In the genomic region with DNA sequence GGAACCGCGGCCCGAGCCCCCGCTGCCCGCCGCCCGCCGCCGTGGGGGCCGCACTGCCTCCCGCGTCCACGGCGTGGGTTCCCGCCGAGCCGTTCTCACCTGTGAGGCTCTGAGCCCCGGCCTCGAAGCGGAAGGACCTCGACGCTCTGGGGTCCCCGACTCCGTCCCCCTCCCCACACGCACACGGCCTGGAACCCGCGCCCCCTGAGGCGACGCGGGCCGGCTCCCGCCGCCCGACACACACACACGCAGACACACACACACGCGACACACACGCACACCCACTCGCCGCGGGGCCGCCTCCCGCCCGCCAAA, we compare ENCODE assay signal across 8 mouse cellular contexts. TPM values are rescaled to one million over a fixed set of nuclear protein-coding genes. Genes with fewer than 3 reads are reported as not detected.
A peak's percentile ranks its signal among the peaks of the same experiment; 100 is the strongest.
DNase-seq lines count a peak whose midpoint lies in the region; ATAC-seq and TF ChIP-seq lines count a peak whose summit lies in the region.

No protein-coding gene starts in this region.

- no peak for DNase-seq in heart, postnatal 25 days (ENCODE audit: low spot score)
- no peak for DNase-seq in testis, postnatal 10 days (ENCODE audit: low spot score)
- no peak for DNase-seq in adrenal gland, postnatal 36 days
- DNase-seq in adrenal gland, postnatal 10 days, result no peak

- H3K4me3 ChIP-seq in heart, embryonic 13.5 days, result peak overlapping the region; percentile 90
- peak overlapping the region; percentile 84 for H3K4me3 ChIP-seq in ES-Bruce4 (ENCODE audit: low read depth, low read length)
- peak overlapping the region; percentile 94 for H3K4me3 ChIP-seq in forebrain, embryonic 12.5 days (replicated peaks)
- peak overlapping the region; percentile 79 for H3K4me3 ChIP-seq in liver, embryonic 15.5 days (replicated peaks)

- no peaks in the 10 kb centered on the region for H3K36me3 ChIP-seq in heart, embryonic 13.5 days
- no peaks in the 10 kb centered on the region for H3K36me3 ChIP-seq in ES-Bruce4 (ENCODE audit: control insufficient read depth, insufficient read depth, low read length, poor library complexity, severe bottlenecking)
- no peaks in the 10 kb centered on the region for H3K36me3 ChIP-seq in forebrain, embryonic 12.5 days (replicated peaks)
- H3K36me3 ChIP-seq in liver, embryonic 15.5 days (replicated peaks), result no peaks in the 10 kb centered on the region

- H3K27me3 ChIP-seq in heart, embryonic 13.5 days (replicated peaks), result no peaks in the 10 kb centered on the region
- no peaks in the 10 kb centered on the region for H3K27me3 ChIP-seq in ES-Bruce4 (ENCODE audit: control insufficient read depth, insufficient read depth, low read length, poor library complexity, severe bottlenecking)
- no peaks in the 10 kb centered on the region for H3K27me3 ChIP-seq in forebrain, embryonic 12.5 days
- H3K27me3 ChIP-seq in liver, embryonic 15.5 days, result no peaks in the 10 kb centered on the region

- peak overlapping the region; percentile 97 for H3K9ac ChIP-seq in heart, embryonic 13.5 days
- H3K9ac ChIP-seq in ES-Bruce4 (ENCODE audit: low read depth, poor library complexity, severe bottlenecking), result peak overlapping the region; percentile 79
- H3K9ac ChIP-seq in forebrain, embryonic 12.5 days, result peak overlapping the region; percentile 99
- peak overlapping the region; percentile 82 for H3K9ac ChIP-seq in liver, embryonic 15.5 days

- TF ChIP-seq CTCF in ES-Bruce4 (IDR thresholded peaks at IDR 0.05; ENCODE audit: low read depth, low read length), result no peak

- H3K4me2 ChIP-seq in heart, embryonic 13.5 days, result peak overlapping the region; percentile 80
- H3K4me2 ChIP-seq in forebrain, embryonic 12.5 days, result peak overlapping the region; percentile 59
- peak overlapping the region; percentile 98 for H3K4me2 ChIP-seq in liver, embryonic 15.5 days

- H3K27ac ChIP-seq in heart, embryonic 13.5 days (replicated peaks), result peak overlapping the region; percentile 100
- no peak overlapping the region for H3K27ac ChIP-seq in ES-Bruce4 (ENCODE audit: insufficient read depth, low read length)
- H3K27ac ChIP-seq in forebrain, embryonic 12.5 days, result peak overlapping the region; percentile 99
- H3K27ac ChIP-seq in liver, embryonic 15.5 days (replicated peaks), result peak overlapping the region; percentile 96

- no peaks in the 10 kb centered on the region for H3K9me3 ChIP-seq in heart, embryonic 13.5 days
- H3K9me3 ChIP-seq in ES-Bruce4 (replicated peaks; ENCODE audit: control insufficient read depth, insufficient read depth, low read length, poor library complexity, severe bottlenecking), result no peaks in the 10 kb centered on the region
- H3K9me3 ChIP-seq in forebrain, embryonic 12.5 days, result no peaks in the 10 kb centered on the region
- H3K9me3 ChIP-seq in liver, embryonic 15.5 days (replicated peaks), result no peaks in the 10 kb centered on the region

- H3K4me1 ChIP-seq in heart, embryonic 13.5 days, result peaks cover 23% of the 10 kb centered on the region
- H3K4me1 ChIP-seq in ES-Bruce4 (ENCODE audit: control insufficient read depth, insufficient read depth, low read length), result no peaks in the 10 kb centered on the region
- H3K4me1 ChIP-seq in forebrain, embryonic 12.5 days, result peaks cover 10% of the 10 kb centered on the region
- peaks cover 34% of the 10 kb centered on the region for H3K4me1 ChIP-seq in liver, embryonic 15.5 days (replicated peaks)

- no peak for TF ChIP-seq EP300 in ES-Bruce4 (IDR thresholded peaks at IDR 0.05; ENCODE audit: insufficient read depth, low read depth, low read length)

- no peak for ATAC-seq in heart, embryonic 13.5 days (ENCODE audit: extremely low read depth, insufficient number of reproducible peaks, low FRiP score, low TSS enrichment)
- ATAC-seq in forebrain, embryonic 12.5 days (ENCODE audit: low FRiP score), result peak; percentile 35
- ATAC-seq in liver, embryonic 15.5 days (ENCODE audit: insufficient read depth), result no peak

- intact Hi-C loops in heart, postnatal 25 days (cut with DNase I), result loop anchor here (2.0 kb wide), 1 partner anchor 48 kb away; a partner anchor contains a TSS

- under 1% methylated on average over 45 of the region's 45 CpGs for WGBS in heart, embryonic 13.5 days
- 0% methylated on average over 40 of the region's 45 CpGs for WGBS in forebrain, embryonic 12.5 days
- 0% methylated on average over 45 of the region's 45 CpGs for WGBS in liver, embryonic 15.5 days (ENCODE audit: insufficient replicate concordance)

- no peak for TF ChIP-seq POLR2A in ES-Bruce4 (IDR thresholded peaks at IDR 0.05; ENCODE audit: insufficient read depth, low read length)

RNA-seq across cellular contexts. Expression of a gene that starts 2.8 kb away (rescaled TPM):
- 11.5 and 13.3 TPM in 2 replicates for polyA plus RNA-seq in heart, embryonic 13.5 days (2015; fragmentation: Nextera tagmentation; extraction: Ambion mirVana)
- total RNA-seq in heart, postnatal 25 days (2021), result 10 to 100 TPM; 59.6 to 75.5 TPM
- 42.6 and 47.1 TPM in 2 replicates for polyA plus RNA-seq in ES-Bruce4 (2011; ENCODE audit: insufficient read depth, insufficient read length, low read depth, missing spikeins)
- 13.8 and 16.6 TPM in 2 replicates for polyA plus RNA-seq in forebrain, embryonic 12.5 days (2016; fragmentation: Nextera tagmentation; extraction: Ambion mirVana)
- polyA plus RNA-seq in liver, embryonic 15.5 days (2015; fragmentation: Nextera tagmentation; extraction: Ambion mirVana), result 6.6 and 7.0 TPM in 2 replicates
- total RNA-seq in adrenal gland, postnatal 36 days (2021), result 100 to 1,000 TPM in 1 of 2 experiments, 10 to 100 TPM in 1; 80.4 to 106 TPM
- 10 to 100 TPM; 81.8 to 95.3 TPM for total RNA-seq in adrenal gland, postnatal 10 days (2021)

RNA-seq across cellular contexts. Expression of a gene that starts 48.1 kb away (rescaled TPM):
- polyA plus RNA-seq in heart, embryonic 13.5 days (2015; fragmentation: Nextera tagmentation; extraction: Ambion mirVana), result 18.7 and 20.4 TPM in 2 replicates
- total RNA-seq in heart, postnatal 25 days (2021), result 10 to 100 TPM; 29.4 to 32.1 TPM
- polyA plus RNA-seq in ES-Bruce4 (2011; ENCODE audit: insufficient read depth, insufficient read length, low read depth, missing spikeins), result 35.5 and 36.9 TPM in 2 replicates
- polyA plus RNA-seq in forebrain, embryonic 12.5 days (2016; fragmentation: Nextera tagmentation; extraction: Ambion mirVana), result 22.0 and 22.3 TPM in 2 replicates
- polyA plus RNA-seq in liver, embryonic 15.5 days (2015; fragmentation: Nextera tagmentation; extraction: Ambion mirVana), result 14.3 and 14.5 TPM in 2 replicates
- total RNA-seq in adrenal gland, postnatal 36 days (2021), result 10 to 100 TPM; 21.1 to 22.8 TPM
- total RNA-seq in adrenal gland, postnatal 10 days (2021), result 10 to 100 TPM; 24.1 to 27.5 TPM
